Mouse (Mus musculus) olfactory bulb, adult 2 months (tissue): ENCODE results near the gene Sertm1. TPM values are rescaled to one million over a fixed set of nuclear protein-coding genes. Genes with fewer than 3 reads are reported as not detected.

Experiments
- H3K27ac ChIP-seq: fragments of 200-500 bp; 2 replicates; pipeline ENCODE4 v1.5.1; 2012; ENCODE audit warnings: low read depth, low read length; ENCODE audit not compliant: insufficient read depth
- H3K4me1 ChIP-seq: fragments of 200-500 bp; 2 replicates; pipeline ENCODE4 v1.6.1; 2012; ENCODE audit warnings: low read length; ENCODE audit not compliant: control insufficient read depth, insufficient read depth
- H3K4me3 ChIP-seq: fragments of 200-500 bp; 2 replicates; pipeline ENCODE4 v1.5.1; 2012; ENCODE audit warnings: mild to moderate bottlenecking, low read depth, low read length, moderate library complexity; ENCODE audit not compliant: insufficient read depth
- CTCF ChIP-seq: fragments of 200-500 bp; IDR thresholded peaks from 2 replicates; pipeline ENCODE4 v1.5.1; 2012; ENCODE audit warnings: low read depth, mild to moderate bottlenecking, low read length, moderate library complexity; ENCODE audit not compliant: insufficient read depth
- POLR2A ChIP-seq: fragments of 200-500 bp; IDR thresholded peaks from 2 replicates; pipeline ENCODE4 v1.6.1; 2012; ENCODE audit warnings: mild to moderate bottlenecking, low read depth, low read length, moderate library complexity; ENCODE audit not compliant: insufficient read depth
- WGBS: fragments of 180-500 bp; shearing (Covaris S2); methylation state at CpG from one replicate; pipeline ENCODE4 v1.1.7; 2018; 5-methylcytosine and 5-hydroxymethylcytosine counted together
- polyA plus RNA-seq: library from polyadenylated mRNA; stranded (reverse); fragments of >200 nt; gene quantifications from 2 replicates; pipeline ENCODE4 v1.2.4, GENCODE M21; 2012; ENCODE audit warnings: low replicate concordance; ENCODE audit not compliant: missing spikeins, insufficient read depth, insufficient read length

Sertm1 gene
- polyA plus RNA-seq, 1 experiment: not detected

- H3K4me1 ChIP-seq: no peaks in the 10 kb centered on the region
- 89% methylated on average over 1 of the region's 1 CpGs for WGBS
- H3K27ac ChIP-seq: no peak overlapping the region
- no peak overlapping the region for H3K4me3 ChIP-seq
- TF ChIP-seq POLR2A (no peak), CTCF (no peak)
Measured at GRCm38 (mm10) chr3:54894891-54895290, 20.8 kb downstream of the Sertm1 start.

GRCm38 (mm10) chr3:54892218-54892617 lies 23.5 kb downstream of the Sertm1 start:
- H3K27ac ChIP-seq: no peak overlapping the region
- WGBS: 58% methylated on average over 4 of the region's 4 CpGs
- TF ChIP-seq POLR2A (no peak), CTCF (no peak)
- no peaks in the 10 kb centered on the region for H3K4me1 ChIP-seq
- no peak overlapping the region for H3K4me3 ChIP-seq

GRCm38 (mm10) chr3:54886501-54886900 lies 29.2 kb downstream of the Sertm1 start:
- WGBS: 91% methylated on average over 2 of the region's 2 CpGs

More at GRCm38 (mm10) chr3:54886501-54886900, 29.2 kb downstream of the Sertm1 start:
- TF ChIP-seq CTCF (no peak), POLR2A (no peak)
- Histone ChIP-seq H3K27ac (no peak overlapping the region), H3K4me3 (no peak overlapping the region), H3K4me1 (no peaks in the 10 kb centered on the region)

Other genes with a start within 250 kb of the Sertm1 start
- not detected in 2 replicates for gene Supt20, start 223.1 kb downstream of the Sertm1 start, polyA plus RNA-seq
- not detected in 2 replicates for gene Gm21958, start 201.5 kb downstream of the Sertm1 start, polyA plus RNA-seq
- gene Exosc8, start 180.5 kb downstream of the Sertm1 start, polyA plus RNA-seq: not detected in 2 replicates
- not detected in 2 replicates for gene Alg5, start 180.3 kb downstream of the Sertm1 start, polyA plus RNA-seq
- not detected in 2 replicates for gene Smad9, start 160.3 kb downstream of the Sertm1 start, polyA plus RNA-seq
- not detected in 2 replicates for gene Rfxap, start 108.1 kb downstream of the Sertm1 start, polyA plus RNA-seq
- not detected in 2 replicates for gene Ccna1, start 139.6 kb upstream of the Sertm1 start, polyA plus RNA-seq
- gene Spg20, start 196.2 kb upstream of the Sertm1 start, polyA plus RNA-seq: not detected in 2 replicates
- gene Ccdc169, start 221.5 kb upstream of the Sertm1 start, polyA plus RNA-seq: not detected in 2 replicates